Mouse (Mus musculus) common myeloid progenitor, adult 5-6 weeks (primary cell): ENCODE measurements around the gene Tab2. TPM values are rescaled to one million over a fixed set of nuclear protein-coding genes. Genes with fewer than 3 reads are reported as not detected.

Source experiments
- total RNA-seq: library from RNA; stranded (forward); fragments of 200-1000, 187-1606 nt; gene quantifications from 2 replicates; pipeline ENCODE4 v1.2.3, GENCODE M21; 2017

Tab2 gene
- total RNA-seq, 1 experiment from 2014 or later: 103 TPM

Other genes with a start within 250 kb of the Tab2 start
- gene Katna1, start 230.2 kb downstream of the Tab2 start, total RNA-seq: 57.2 and 80.5 TPM in 2 replicates
- gene Ginm1, start 163.4 kb downstream of the Tab2 start, total RNA-seq: 51.2 and 67.1 TPM in 2 replicates
- gene Ppil4, start 163.3 kb downstream of the Tab2 start, total RNA-seq: 91.6 and 100 TPM in 2 replicates
- gene Zc3h12d, start 123.8 kb downstream of the Tab2 start, total RNA-seq: 0.44 and 0.64 TPM in 2 replicates